Mouse (Mus musculus) naive thymus-derived CD4-positive, alpha-beta T cell, adult 2 months (primary cell): ENCODE measurements around the gene Trp53i11.

Experiments used
- DNase-seq: peaks from one replicate; pipeline ENCODE4 v3.0.0-alpha.2; 2011; ENCODE audit warnings: low read depth

The Trp53i11 gene

DNA sequence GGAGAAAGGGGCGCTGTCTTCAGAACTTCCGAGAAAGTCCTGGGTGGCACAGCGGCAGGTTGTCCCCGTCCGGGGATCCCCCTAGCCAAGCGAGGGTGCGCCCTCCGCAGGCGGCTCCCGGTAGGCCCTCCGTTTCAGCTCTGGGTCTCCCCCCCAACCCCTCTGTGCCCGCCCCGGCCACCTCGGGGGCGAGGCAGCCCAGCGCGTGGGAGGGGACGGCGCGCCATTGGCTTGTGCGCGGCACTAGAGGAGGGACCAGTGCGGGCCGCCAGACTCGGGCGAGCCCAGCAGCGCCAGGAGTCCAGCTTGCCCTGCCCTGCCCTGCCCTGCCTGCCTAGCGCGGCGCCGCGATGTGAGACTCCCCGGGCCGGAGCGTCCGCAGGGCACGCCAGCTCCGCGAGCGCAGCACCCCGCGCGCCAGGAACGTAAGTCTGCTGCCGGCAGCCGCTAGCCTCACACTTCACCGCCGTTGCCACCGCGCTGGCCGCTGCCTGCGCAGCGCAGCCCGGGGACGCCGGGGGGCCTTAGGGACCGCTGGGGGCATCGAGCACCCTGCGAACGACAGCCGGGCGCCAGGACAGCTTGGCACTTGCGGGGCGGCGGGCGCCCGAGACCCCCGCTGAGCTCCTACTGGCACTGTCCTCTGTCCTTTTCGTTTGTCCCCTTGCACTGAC is at the start of gene Trp53i11:
Gene Trp53i11 (plus strand): TSS at position 226 of the 674 bp plus-strand sequence.
- DNase-seq = peak; percentile 91

DNA sequence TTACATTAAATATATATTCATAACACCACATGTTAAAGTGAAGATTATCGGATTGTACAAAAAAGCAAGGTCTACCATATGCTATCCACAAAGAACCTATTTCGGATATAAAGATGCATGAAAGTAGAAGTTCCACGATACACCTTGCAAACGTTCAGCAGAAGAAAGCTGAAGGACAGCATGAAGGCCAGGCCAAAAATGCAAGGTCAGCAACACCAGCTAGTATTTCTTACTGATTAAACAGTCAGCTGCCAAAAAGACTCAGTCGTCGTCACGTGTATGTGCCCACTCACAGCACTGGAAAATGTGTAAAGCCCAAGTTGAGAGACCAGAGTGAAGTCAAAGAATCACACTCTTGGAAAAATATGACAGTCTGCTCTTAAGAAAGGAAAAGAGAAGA is 47.9 kb upstream of the Trp53i11 start:
- DNase-seq = no peak

DNA sequence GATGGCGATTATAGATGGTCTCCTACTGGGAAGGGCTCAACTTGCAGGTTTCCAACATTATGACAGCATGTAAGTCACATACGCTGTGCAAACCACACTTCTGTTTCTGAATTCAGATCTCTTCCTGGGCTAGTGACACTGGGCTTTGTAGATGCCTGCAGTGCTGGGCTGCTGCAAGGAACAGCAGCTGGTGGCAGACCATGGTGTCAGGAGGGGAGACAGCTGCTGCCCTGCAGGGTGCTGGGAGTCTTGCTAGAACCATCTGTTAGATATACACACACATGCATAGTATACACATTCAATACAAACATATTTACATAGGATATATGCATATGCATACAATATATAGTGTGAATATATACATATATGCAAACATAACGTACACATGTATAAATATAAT is 46.0 kb upstream of the Trp53i11 start:
- no peak for DNase-seq

DNA sequence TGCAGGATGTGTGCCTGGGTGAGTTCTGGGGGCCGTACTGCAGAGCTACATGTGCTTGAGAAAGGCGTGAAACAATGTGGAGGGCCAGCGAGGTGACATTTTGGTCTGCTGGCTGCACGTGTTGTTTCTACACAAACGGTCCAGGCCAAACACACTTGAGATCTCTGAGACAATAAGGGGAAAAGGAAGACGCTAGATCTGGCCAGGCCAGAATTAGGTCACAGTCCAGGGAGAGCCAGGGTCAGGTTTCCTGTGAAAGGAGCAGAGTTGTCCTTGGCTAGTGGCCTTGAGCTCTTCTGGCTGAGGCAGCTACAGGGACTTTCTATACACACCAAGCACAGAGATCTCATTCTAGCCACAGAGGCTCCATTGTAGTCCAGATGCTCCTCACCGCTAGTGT is 44.7 kb upstream of the Trp53i11 start:
- DNase-seq = no peak

DNA sequence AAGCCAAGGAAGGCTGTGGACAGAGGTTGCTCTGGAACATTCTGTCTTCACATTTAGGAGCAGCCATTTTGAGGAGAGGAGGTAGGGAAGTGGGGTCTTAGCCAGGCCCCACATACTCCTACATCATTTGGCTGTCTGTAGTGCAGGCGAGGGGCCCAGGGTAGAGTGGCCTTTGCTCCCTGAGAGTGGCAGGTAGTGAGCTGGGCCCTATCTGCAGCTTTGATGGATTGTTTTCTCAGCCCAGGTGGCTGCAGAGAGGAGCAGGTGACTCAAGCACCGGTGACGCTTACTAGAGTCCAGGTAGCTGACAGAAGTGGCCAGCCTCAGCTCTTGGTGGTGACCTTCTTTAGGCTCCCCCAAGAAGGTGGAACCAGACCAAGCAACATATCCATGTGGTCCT is 43.2 kb upstream of the Trp53i11 start:
- no peak for DNase-seq

DNA sequence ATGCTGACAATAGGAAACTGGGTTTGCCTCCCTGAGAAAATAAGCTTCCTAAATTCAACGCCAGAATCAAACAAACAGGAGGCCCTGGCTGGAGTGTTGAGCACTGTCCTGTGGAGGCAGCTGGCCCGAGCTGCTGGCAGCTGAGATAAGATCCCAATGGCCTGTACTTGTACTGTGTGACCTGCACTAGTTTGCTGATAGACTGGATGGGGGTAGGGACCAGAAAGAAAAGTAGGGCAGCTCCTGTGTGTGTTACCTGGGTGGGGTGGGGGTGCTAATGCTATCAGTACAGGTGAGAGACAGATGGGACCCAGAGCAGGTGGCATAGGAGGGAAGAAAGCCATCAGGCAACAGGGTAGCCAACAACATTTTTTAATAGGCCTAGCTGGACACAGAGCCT is 37.3 kb upstream of the Trp53i11 start:
- DNase-seq = no peak

DNA sequence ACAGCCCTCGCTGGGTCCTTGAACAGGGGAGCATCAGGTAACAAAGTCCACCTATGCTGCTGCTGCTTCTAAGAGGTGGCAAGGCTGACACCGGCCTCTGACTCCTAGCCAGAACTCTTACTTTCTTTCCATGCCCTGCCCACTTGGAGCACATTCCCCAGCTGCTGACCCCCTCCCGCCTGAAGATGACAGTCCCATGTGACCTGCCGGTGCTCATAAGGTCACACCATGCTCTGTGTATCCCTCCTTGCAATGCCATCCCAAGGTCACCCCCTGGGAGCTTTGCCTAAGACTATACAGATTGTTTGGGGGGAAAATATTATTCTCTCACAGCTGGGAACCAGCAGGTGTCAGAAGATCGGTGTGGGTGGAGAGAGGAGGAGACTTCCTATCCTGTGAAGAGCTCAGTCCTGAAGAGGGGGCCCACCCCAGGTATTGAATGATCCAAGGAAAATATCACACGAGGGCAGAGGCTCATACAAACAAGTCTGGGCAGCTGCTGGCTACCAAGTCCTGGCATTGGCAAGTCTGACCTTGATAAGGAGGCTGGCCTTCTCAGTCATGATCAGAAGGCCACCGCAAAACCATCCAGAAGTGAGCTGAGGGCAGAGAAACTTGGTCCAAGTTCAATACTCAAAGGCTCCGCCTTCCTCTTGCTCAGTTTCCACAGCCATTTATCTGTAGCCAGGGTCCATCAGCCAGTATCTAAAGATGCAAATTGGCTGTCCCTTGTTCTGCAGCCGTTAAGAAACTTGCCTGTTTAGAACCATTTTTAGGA is 36.5 kb upstream of the Trp53i11 start:
- no peak for DNase-seq

DNA sequence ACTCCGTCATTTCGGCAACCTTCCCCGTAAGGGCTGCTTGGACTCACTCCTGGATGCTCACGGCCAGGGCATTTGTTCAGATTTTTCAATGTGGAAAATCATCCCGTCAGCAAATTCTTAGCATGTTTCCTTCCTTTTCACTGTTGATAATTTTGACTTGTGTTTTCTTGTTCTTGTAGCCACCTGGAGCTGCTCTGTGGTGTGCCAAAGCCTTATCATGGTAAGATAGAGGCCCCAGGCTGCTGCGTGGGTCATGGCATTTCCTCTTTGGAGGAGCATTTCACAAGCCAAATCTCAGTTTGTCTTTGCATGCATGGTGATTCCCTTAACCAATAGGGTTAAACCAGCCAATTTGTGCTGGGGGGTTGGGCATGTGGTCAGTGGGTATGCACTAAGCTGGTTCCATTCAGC is 35.2 kb upstream of the Trp53i11 start:
- DNase-seq = no peak

DNA sequence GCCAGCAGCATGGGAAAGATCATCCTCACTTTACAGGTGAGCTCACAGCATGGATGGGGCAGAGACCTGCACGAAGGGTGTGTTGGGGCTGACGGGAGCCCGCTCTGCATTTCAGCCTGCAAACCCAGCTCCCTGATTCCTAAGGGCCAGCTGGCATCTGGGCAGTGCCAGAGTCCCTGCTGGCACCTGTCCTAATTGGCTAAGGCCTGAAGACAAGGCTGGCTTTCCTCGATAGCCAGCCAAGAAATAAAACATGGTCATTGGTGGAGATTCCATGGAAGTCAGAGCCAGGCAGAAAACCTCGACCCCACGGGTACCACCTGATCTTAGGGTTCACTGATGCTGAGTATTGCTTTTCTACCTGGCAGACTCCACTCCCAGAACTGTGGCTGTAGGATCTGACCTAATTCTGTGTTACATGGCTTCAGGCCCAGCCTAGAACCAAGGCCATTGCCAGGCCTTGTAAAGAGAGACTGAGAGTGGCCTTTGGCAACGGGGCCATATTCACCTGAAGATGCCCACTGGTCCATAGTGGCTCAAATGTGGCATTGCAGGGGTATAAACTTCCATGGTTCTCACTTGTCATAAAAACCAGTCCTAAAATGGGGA is 34.4 kb upstream of the Trp53i11 start:
- no peak for DNase-seq

DNA sequence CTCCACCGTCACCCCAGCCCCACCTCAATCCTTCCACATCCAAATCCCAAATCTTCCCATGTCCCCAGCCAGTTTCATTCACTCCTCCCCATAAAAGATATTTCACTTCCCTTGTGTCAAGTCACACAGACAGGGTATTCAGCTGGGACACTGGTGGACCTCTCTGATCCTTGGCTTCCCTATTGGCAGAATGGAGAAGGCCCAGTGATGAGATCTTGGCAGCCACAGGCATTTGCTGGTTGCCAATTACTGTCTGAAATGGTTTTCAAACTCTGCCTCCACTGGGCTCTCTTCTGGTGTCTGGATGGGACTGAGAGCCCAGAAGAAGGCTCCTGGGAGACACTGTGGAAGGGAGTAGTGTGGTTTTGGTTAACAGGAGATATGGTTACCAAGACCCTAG is 33.5 kb upstream of the Trp53i11 start:
- no peak for DNase-seq

DNA sequence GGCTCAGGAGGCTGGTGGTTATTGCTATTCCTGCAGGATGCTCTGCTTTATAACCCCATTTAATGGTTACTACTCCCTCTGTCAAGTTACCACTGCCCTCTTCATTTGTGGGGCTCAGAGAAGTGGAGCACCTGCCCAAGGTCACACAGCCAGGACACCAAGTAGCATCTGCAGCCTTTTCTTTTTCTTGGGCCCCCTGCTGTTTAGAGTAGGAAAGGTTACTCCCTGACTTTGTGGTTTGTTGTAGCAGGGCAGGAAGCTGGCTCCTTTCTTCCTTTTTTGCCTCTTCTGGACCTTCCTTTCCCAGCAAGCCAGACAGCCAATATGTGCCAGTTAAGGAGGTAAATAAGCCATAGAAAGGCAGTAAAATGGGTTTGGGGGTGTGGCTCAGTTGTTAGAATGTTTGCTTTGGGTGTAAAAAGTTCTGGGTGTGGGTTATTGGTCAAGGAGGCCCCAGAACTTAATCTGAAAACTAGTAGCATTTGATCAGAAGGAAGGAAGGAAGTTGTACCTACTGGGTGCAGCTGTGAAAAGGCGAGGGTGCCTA is 32.8 kb upstream of the Trp53i11 start:
- DNase-seq = peak; percentile 19

DNA sequence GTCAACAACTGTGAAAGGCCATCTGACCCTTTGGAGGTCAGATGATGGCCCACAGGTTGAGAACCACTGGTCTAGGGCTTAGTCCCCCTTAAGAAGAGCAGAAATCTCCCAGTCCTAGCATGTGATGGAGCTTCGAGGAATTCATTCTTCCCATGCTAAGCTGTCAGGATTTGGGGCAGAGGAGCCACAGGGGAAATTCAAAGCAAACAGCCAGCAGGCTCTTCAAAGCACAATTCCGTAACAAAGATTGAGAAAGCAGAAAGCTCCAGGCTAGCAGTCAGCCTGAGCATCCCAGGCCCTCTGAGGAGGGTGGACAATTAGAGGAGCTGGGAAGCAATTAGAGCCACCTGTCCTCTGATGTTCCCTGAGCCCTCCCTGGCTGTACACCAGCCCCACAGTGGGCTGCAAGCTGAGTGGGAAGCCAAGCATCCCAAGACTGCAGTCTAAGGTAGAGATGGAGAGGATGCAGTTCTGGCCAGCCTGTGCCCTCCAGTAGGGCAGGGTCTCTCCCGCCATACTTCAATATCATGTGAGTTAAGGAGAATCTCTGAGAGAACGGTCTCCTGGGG is 26.8 kb upstream of the Trp53i11 start:
- DNase-seq = no peak

DNA sequence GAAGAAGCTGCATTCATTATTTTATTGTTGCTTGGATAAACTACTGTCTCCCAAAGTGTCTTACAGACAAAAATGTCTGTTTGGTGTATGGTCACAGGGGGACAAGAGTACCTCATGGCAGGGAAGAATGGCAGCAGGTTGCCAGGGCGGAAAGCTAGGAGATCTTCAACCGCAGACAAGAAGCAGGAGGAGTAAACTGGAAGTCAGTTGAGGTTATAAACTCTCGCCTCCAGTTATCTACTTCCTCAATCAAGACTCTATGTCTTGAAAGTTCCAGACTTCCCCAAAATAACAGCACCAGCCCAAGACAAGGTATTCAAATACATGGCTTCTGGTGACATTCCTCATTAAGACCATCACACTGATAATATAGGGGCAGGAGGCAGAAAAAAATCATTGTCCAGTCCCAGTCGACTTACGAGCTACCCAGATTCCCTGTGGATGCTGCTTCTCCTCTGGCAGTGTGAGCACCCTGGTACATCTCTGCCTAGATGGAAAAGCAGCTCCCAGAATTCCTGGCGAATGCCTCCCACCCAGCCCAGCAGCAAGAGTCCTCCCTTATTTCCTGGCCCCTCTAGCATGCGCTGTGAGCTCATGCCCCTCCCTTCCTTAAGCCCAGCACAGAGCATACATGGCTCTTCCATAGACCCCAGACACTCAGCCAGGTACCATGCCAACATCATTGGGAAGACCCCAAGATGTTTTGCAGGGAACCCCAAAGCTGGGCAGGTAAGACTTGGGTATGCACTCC is 25.3 kb upstream of the Trp53i11 start:
- no peak for DNase-seq

DNA sequence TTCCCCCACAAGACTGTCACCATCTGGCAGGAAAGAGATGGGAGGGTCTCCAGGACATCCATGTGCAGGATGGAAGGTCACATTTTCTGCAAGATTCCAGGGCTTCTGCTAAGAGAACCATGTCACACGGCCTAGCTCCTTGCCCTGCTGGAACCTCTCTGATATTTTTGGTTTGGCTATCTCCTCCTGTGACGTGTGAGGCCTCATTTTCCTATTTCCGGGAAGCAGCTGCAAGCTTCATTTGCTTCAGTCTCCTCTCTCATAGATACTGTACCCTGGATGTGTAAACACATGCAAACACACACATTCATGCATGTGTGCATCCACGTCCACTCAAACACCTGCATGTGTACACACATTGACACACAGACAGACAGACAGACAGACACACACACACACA is 24.6 kb upstream of the Trp53i11 start:
- no peak for DNase-seq

DNA sequence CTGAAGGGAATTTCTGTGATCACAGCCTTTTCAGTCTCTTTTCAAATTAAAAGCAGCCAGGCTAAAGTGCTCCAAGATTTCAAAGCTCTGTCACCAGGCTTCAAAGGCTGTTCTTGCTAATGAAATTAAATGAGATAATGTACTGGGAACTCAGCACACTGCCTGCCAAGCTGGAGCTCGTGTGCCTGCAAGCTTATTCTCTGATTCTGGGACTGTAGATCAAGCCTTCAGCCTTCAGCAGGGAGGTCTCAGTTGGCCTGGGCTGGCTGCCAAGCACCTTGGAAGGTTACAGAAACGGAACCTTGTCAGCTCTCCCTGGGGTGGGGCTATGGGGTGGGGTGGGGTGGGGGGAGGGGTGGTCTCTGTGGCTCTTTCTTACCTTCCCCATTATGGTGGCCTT is 24.0 kb upstream of the Trp53i11 start:
- no peak for DNase-seq

DNA sequence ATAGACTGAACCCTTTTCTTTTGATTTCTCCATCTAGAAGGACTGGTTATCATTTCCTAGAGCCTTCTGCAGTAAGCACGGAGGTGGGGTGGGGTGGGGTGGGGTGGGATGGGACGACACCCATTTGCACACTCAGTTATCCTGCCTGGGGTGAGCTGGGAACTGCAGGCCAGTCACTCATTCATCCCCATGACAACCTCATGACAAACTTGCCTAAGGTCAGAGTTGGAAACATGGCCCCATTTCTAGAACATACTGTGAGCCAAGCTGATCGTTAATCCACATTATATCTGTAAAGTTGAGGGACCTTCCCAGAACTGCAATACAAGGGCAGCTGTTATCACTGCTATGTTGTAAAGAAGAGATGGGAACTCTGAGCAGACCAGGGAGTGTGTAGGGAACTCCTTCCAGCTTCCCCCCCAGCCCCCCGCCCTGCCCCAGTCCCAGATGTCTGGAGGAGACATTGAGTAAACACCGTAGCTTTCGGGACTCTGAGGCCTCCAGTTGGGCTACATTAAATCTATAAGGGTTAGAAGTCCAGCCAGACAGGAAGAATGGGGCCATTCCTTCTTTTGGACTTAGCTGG is 23.5 kb upstream of the Trp53i11 start:
- DNase-seq = no peak

DNA sequence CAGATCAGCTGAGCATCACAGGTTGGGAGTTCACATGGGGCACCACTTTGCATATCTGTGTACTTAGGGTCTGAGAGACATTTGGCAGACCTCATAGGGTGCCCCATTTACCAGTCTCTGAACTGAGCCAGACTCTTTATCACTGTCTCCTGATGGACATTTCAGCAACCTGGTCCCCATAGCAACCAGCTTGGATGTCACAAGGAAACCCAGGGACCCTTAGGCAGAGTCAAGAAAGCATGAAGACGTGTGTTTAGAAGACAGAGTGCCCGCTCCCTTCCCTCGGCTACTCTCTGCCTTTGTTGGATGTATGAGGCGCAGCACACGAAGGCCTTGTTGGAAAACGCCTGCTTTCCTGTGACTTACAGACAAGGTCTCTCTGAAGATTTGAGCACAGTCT is 21.1 kb upstream of the Trp53i11 start:
- no peak for DNase-seq

DNA sequence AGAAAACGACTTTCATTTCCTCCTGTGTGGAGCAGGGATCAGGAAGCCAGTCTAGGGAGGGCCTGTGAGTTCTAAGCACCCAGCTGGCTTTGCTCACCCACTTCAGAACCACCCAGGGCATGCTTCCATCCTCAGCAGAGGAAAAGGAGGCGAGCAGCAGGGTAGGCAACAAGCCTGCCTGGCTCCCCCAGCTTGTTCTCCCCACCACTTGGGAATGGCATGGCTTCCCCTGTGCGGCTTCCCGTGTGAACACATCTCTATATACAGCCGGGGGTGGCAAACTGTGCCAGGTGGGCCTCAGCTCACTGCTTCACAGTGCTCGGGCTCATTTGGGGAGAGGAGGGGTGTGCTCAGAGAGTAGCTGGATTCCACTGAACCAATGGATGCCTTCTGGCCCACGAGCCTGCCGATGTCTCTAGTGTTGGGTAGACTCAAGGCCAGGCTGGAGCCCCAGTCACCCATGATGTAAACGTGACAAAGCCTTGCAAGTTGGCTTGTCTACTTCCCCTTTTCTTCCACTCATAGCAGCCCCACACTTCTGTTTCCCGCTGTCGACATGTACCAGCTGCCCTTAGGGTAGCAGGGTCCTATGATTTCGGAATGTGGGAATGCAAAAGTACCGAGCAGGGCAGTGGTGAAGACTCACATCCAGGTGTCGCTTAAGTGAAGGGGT is 20.5 kb upstream of the Trp53i11 start:
- no peak for DNase-seq

DNA sequence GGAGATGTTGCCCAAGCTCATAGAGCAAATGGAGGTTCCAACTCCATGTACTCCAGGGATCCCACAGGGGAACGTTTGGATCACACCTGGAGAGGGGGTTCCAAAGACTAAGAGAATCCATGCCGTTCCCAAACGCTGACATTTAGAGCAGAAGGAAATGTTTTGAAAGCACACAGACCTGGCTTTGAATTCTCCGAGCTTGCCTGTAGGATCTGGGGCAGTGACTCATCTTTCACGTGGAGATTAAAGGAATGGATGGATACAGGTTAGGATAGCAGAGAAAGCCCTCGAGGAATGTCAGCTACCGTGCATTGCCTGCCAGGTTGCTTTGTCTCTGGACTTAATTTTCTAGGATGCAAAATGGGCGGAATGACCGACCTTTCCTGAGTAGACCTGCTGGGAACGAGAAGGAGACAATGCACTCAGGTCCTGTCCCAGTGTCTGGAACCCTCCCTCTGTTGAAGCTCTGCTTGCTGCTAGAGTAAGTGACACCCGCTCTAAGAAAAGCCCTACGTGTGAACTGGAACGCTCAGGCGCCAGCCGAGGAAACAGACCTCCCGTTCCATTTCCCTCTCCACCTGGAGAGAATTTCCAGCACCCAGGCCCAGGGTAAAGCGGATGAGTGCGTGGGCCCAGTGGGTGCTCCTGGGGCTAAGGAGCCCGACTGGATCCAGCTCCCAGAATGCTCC is 17.0 kb upstream of the Trp53i11 start:
- no peak for DNase-seq

DNA sequence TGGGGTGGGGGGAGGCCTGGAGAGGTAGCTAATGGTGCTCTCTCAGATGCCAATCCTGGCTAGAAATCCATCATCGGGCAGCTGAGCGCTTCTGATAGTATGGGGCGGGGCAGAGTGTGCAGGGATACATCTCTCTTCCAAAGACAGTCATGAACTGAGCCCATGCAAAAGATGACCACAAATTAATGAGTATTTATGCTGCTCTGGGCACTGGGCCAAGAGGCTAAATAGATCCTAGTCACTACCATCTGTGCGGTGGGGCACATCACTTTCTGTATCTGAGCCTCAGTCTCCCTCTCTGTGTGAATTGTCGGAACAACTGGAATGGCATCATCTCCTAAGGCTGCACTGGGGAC is 16.5 kb upstream of the Trp53i11 start:
- DNase-seq = no peak

DNA sequence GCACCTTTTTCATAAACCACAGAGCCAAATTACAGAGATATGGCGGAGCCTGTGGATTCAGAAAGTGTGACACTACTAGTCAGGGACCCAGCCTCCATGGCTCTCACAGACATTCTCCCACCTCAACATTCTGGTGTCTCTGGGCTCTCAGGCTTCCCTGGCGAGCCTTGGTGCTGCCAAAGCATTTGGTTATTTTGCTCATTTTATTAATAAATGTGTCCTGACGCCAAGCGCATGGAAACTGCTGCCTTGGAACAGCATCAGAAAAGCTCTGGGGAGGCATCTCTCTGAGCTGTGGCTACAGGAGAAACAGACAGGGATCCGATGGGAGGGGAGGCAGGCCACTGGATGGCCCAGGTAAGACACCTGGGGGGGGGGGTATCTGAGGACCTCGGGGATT is 15.4 kb upstream of the Trp53i11 start:
- no peak for DNase-seq
